Mouse (Mus musculus) intestine, embryonic 15.5 days (tissue): ENCODE measurements at regions not wholly inside any gene's neighbourhood (a gene's known extent, or its start where the extent isn't known, plus 50 kb on each side); places are given as distances from the start of the nearest gene placed in this dataset.
A peak's percentile ranks its signal among the peaks of the same experiment; 100 is the strongest.

Experiments used
- ATAC-seq: fragments of 200-750 bp; cut with Nextera tagmentation; 2 replicates; pipeline ENCODE4 v1.8.0; 2017; ENCODE audit warnings: moderate TSS enrichment, moderate library complexity
- H3K27ac ChIP-seq: fragments of 300-500 bp; sonication (generic); 2 replicates; pipeline ENCODE4 v1.5.1; 2015; ENCODE audit warnings: mild to moderate bottlenecking, inconsistent platforms
- H3K27me3 ChIP-seq: fragments of 300-500 bp; sonication (generic); replicated peaks from 2 replicates; pipeline ENCODE4 v1.6.1; 2015; ENCODE audit warnings: inconsistent platforms
- H3K36me3 ChIP-seq: fragments of 300-500 bp; sonication (generic); 2 replicates; pipeline ENCODE4 v1.6.1; 2015; ENCODE audit warnings: inconsistent platforms
- H3K4me1 ChIP-seq: fragments of 300-500 bp; sonication (generic); replicated peaks from 2 replicates; pipeline ENCODE4 v1.6.1; 2015; ENCODE audit warnings: inconsistent platforms
- H3K4me2 ChIP-seq: fragments of 300-500 bp; sonication (generic); replicated peaks from 2 replicates; pipeline ENCODE4 v1.6.1; 2015; ENCODE audit warnings: mild to moderate bottlenecking, inconsistent platforms
- H3K4me3 ChIP-seq: fragments of 300-500 bp; sonication (generic); replicated peaks from 2 replicates; pipeline ENCODE4 v1.5.1; 2015; ENCODE audit warnings: inconsistent platforms
- H3K9ac ChIP-seq: fragments of 300-500 bp; sonication (generic); 2 replicates; pipeline ENCODE4 v1.6.1; 2015; ENCODE audit warnings: inconsistent platforms
- H3K9me3 ChIP-seq: fragments of 300-500 bp; sonication (generic); 2 replicates; pipeline ENCODE4 v1.6.1; 2016; ENCODE audit warnings: inconsistent platforms
- WGBS: fragments of 180-500 bp; shearing (Covaris S2); methylation state at CpG from one replicate; pipeline ENCODE4 v1.1.7; 2015; 5-methylcytosine and 5-hydroxymethylcytosine counted together

DNA sequence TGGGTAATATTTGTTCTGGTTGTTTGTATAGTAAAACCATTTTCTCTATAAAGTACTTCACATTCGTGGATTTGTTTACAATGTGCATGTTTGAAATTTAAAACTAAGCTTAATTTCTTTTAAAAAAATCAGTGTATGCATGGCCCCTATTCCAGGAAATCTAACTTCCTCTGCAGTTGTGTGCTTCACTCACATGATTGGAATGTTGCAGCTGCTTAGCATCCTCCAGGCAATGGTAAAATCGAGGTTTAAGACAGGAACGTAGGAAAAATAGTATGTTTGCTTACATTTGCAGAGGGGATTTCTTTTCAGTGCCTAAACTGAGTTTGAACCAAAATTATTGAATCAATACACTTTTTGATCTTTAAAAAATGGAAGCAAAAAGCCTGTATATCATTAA, 217.5 kb downstream of the Ptprc start:
- H3K9me3 ChIP-seq: no peaks in the 10 kb centered on the region
- 43% methylated on average over 3 of the region's 3 CpGs for WGBS
- ATAC-seq: no peak
- H3K4me1 ChIP-seq: no peaks in the 10 kb centered on the region
- H3K9ac ChIP-seq: no peak overlapping the region
- no peak overlapping the region for H3K4me2 ChIP-seq
- H3K27me3 ChIP-seq: no peaks in the 10 kb centered on the region
- H3K27ac ChIP-seq: no peak overlapping the region
- peaks cover 3% of the 10 kb centered on the region; the same call in 1 of the 2 replicates for H3K36me3 ChIP-seq
- H3K4me3 ChIP-seq: no peak overlapping the region

DNA sequence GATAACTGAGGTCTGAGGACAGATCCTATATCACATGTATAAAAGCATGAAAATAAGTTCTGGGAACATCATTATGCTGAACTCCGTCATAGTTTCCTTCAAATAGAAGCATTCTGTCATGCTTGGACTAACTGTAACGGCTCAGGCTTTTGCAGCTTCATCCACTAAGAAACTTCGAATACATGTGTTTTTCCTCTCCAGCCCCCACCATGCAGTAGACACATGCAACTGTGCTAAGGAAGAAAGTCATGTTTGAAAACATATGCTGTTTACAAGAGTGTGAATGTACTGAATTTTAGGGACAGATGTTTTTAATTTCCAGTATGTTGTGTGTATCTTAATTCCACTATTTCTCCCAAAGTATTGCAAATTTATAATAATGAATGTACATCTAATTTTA, 219.5 kb downstream of the Ptprc start:
- H3K4me3 ChIP-seq: no peak overlapping the region
- peaks cover 3% of the 10 kb centered on the region; the same call in 1 of the 2 replicates for H3K36me3 ChIP-seq
- H3K9ac ChIP-seq: no peak overlapping the region
- 0 out of 2 replicates have a peak, but pooled peaks cover 3% of the 10 kb centered on the region for H3K4me1 ChIP-seq
- H3K9me3 ChIP-seq: no peaks in the 10 kb centered on the region
- H3K4me2 ChIP-seq: no peak overlapping the region
- no peak overlapping the region for H3K27ac ChIP-seq
- no peaks in the 10 kb centered on the region for H3K27me3 ChIP-seq
- 71% methylated on average over 3 of the region's 3 CpGs for WGBS
- no peak for ATAC-seq

DNA sequence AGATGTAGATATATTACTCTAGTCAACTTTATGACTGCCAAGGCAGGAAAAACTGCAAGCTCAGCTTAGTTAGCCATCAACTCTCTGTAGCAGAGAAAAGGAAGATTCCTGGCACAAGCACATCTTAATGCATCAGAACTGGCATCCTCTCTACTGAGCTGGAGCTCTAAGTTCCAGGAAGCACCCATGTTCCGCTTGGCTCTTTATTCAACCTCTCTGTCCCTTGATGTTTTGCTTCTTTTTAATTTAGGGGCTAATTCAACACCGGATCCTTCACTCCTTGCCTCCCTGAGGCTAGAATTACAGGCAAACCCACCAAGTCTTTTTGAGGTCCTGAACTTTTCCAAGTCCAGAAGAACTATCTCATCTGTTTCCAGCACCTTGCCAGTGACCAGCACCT, 220.4 kb downstream of the Ptprc start:
- Histone ChIP-seq H3K36me3 (no peaks in the 10 kb centered on the region), H3K27me3 (no peaks in the 10 kb centered on the region), H3K27ac (no peak overlapping the region), H3K4me1 (0 out of 2 replicates have a peak, but pooled peaks cover 3% of the 10 kb centered on the region), H3K4me2 (no peak overlapping the region), H3K4me3 (no peak overlapping the region), H3K9ac (no peak overlapping the region), H3K9me3 (no peaks in the 10 kb centered on the region)
- 90% methylated on average over 2 of the region's 2 CpGs for WGBS
- ATAC-seq: no peak

DNA sequence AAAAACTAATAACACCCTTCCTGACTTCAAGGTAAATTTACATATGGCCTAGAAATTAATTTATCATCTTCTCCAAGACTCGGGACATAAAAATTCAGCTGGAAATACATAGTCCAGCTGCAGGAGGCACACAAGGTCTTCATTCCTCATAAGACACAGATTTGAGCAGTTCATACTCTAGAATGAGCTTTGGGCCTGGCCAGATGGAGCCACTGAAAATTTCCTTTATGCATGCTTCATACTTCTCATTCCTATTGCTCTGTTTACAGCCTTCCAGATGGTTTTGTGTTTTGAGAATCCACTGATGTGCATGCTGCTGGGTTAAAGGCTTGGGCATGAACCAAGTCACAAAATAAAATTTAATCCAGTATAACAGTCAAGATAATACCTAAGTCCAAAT, 222.1 kb downstream of the Ptprc start:
- no peak overlapping the region for H3K4me2 ChIP-seq
- no peak overlapping the region for H3K9ac ChIP-seq
- 0 out of 2 replicates have a peak, but pooled peaks cover 3% of the 10 kb centered on the region for H3K4me1 ChIP-seq
- no peak for ATAC-seq
- no peaks in the 10 kb centered on the region for H3K27me3 ChIP-seq
- H3K36me3 ChIP-seq: no peaks in the 10 kb centered on the region
- H3K9me3 ChIP-seq: no peaks in the 10 kb centered on the region
- 58% methylated on average over 1 of the region's 1 CpGs for WGBS
- H3K27ac ChIP-seq: no peak overlapping the region
- no peak overlapping the region for H3K4me3 ChIP-seq

GRCm38 (mm10) chr1:137952777-137953176, 222.7 kb downstream of the Ptprc start:
- WGBS: 59% methylated on average over 1 of the region's 1 CpGs

GRCm38 (mm10) chr1:137947900-137948299, 227.6 kb downstream of the Ptprc start:
- 68% methylated on average over 1 of the region's 1 CpGs for WGBS
- Histone ChIP-seq H3K4me1 (0 out of 2 replicates have a peak, but pooled peaks cover 3% of the 10 kb centered on the region), H3K4me3 (no peak overlapping the region), H3K9me3 (no peaks in the 10 kb centered on the region), H3K4me2 (no peak overlapping the region), H3K9ac (no peak overlapping the region), H3K27me3 (no peaks in the 10 kb centered on the region), H3K36me3 (no peaks in the 10 kb centered on the region), H3K27ac (no peak overlapping the region)
- no peak for ATAC-seq

More at GRCm38 (mm10) chr1:137952777-137953176, 222.7 kb downstream of the Ptprc start:
- Histone ChIP-seq H3K4me2 (no peak overlapping the region), H3K27me3 (no peaks in the 10 kb centered on the region), H3K36me3 (no peaks in the 10 kb centered on the region), H3K27ac (no peak overlapping the region), H3K4me3 (no peak overlapping the region), H3K9me3 (no peaks in the 10 kb centered on the region), H3K4me1 (0 out of 2 replicates have a peak, but pooled peaks cover 3% of the 10 kb centered on the region), H3K9ac (no peak overlapping the region)
- ATAC-seq: no peak

DNA sequence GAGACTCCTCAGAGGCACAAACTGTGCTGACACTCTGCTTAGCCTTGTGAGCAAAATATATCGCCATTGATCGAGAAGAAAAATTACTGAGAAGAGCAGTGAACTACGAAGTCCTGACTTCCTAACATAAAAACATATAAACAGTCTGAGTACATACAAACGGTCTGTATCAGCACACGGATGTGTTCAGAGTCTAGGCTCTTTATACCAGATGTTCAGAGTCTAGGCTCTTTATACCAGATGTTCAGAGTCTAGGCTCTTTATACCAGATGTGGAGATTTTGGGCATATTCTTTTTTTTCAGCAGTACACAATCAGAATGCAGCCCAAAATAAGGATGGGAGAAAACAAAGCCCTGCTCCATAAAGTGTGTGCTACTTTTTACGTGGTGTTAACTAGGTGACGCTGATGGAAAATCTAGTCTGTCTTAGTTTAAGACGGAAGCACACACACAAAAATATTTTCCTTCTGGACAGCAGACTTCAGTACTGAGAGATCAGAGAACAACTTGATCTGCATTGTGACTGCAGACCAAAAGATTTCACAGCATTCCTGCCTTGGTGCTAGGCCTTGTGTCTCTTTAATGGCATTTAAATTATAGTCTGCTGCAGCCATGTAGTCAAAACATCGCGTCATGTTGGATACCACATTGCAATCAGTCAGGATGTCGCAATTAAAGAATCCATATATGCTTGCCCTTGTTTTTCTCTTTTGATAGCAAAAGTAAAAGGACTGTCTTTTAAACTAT, 233.6 kb downstream of the Ptprc start:
- Histone ChIP-seq H3K4me2 (no peak overlapping the region), H3K36me3 (no peaks in the 10 kb centered on the region; the same call in 1 of the 2 replicates), H3K9ac (no peak overlapping the region), H3K4me1 (no peaks in the 10 kb centered on the region), H3K4me3 (no peak overlapping the region), H3K27me3 (no peaks in the 10 kb centered on the region), H3K27ac (no peak overlapping the region), H3K9me3 (no peaks in the 10 kb centered on the region)
- ATAC-seq: no peak
- WGBS: 72% methylated on average over 11 of the region's 11 CpGs

DNA sequence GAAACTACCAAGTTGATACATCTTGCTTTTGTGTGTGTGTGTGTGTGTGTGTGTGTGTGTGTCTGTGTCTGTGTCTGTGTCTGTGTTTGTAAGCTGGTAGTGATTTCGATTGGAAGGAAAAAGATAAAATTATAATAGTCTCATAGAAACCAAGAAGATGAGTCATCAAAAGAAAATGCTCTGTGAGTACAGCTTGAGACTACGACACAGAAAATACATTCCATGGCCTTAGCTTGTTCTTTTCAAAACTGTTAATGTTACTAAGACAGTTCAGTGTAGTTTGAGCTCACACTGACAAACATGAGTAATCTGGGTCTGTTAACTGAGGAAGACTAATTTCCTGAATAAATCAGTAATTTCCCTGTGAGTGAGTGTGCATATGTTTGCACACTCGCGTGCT, 239.8 kb downstream of the Ptprc start:
- Histone ChIP-seq H3K27me3 (no peaks in the 10 kb centered on the region), H3K4me1 (no peaks in the 10 kb centered on the region), H3K4me3 (no peak overlapping the region), H3K4me2 (no peak overlapping the region), H3K9ac (no peak overlapping the region), H3K9me3 (no peaks in the 10 kb centered on the region), H3K27ac (no peak overlapping the region), H3K36me3 (peaks cover 3% of the 10 kb centered on the region; the same call in 1 of the 2 replicates)
- ATAC-seq: no peak
- WGBS: 64% methylated on average over 4 of the region's 4 CpGs

DNA sequence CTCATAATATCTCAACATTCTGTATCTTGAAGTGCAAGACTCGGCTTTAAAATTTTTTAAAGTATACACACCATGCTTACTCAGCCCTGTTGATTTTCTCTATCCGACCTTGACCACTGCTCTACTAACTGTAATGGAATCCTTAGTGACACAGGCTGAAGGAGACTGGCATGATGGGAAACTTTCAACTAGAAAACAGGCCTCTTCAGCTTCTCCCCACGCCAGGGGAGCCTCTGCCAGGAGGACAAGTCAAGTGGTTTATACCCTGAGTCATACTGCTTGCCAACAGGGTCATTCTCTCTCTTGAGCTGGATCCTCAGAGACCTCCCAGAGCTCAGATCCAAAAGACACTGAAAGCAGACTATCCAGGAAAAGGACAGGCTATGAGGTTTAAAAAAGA, 245.7 kb downstream of the Ptprc start:
- Histone ChIP-seq H3K4me3 (no peak overlapping the region), H3K4me2 (no peak overlapping the region), H3K9ac (no peak overlapping the region), H3K36me3 (0 out of 2 replicates have a peak, but pooled peaks cover 3% of the 10 kb centered on the region), H3K9me3 (no peaks in the 10 kb centered on the region), H3K27me3 (no peaks in the 10 kb centered on the region), H3K4me1 (peaks cover 6% of the 10 kb centered on the region; the same call in 1 of the 2 replicates), H3K27ac (no peak overlapping the region)
- no peak for ATAC-seq
- WGBS: 75% methylated on average over 3 of the region's 3 CpGs

- no peaks in the 10 kb centered on the region for H3K9me3 ChIP-seq
- no peak overlapping the region for H3K4me3 ChIP-seq
- H3K9ac ChIP-seq: no peak overlapping the region
- peak; percentile 51 for ATAC-seq
- 44% methylated on average over 6 of the region's 6 CpGs for WGBS
- 0 out of 2 replicates have a peak, but pooled peaks cover 3% of the 10 kb centered on the region for H3K36me3 ChIP-seq
- no peak overlapping the region for H3K4me2 ChIP-seq
- H3K4me1 ChIP-seq: peaks cover 6% of the 10 kb centered on the region; the same call in 1 of the 2 replicates
- H3K27ac ChIP-seq: no peak overlapping the region
- no peaks in the 10 kb centered on the region for H3K27me3 ChIP-seq
Measured at GRCm38 (mm10) chr1:137928522-137928921, 247.0 kb downstream of the Ptprc start.

- H3K4me1 ChIP-seq: peaks cover 6% of the 10 kb centered on the region; the same call in 1 of the 2 replicates
- H3K9ac ChIP-seq: no peak overlapping the region
- no peak overlapping the region for H3K4me3 ChIP-seq
- H3K4me2 ChIP-seq: peak overlapping the region; percentile 20; the same call in 1 of the 2 replicates
- H3K36me3 ChIP-seq: 0 out of 2 replicates have a peak, but pooled peaks cover 3% of the 10 kb centered on the region
- H3K27me3 ChIP-seq: no peaks in the 10 kb centered on the region
- H3K27ac ChIP-seq: no peak overlapping the region
- 26% methylated on average over 11 of the region's 11 CpGs for WGBS
- peak; percentile 90 for ATAC-seq
- H3K9me3 ChIP-seq: no peaks in the 10 kb centered on the region
Measured at GRCm38 (mm10) chr1:137927953-137928352, 247.6 kb downstream of the Ptprc start.

DNA sequence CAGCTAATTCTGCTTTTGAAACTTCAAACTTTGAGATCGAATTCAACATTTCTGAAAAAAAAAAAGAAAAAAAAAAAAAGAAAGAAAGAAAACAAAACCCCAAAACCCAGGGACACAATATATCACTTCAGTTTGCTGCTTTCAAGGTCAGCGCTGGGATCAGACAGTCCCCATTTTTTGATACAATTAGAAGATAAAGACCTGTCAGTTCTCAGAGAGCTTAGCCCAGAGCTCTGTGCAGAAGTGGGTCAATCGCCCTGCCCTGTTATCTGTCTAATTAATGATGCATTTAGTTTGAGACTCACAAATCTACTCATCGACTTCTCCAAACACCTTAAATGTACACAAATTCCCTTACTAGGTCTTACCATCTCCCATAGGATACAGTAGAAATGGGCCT, 249.2 kb downstream of the Ptprc start:
- 62% methylated on average over 4 of the region's 4 CpGs for WGBS
- Histone ChIP-seq H3K36me3 (no peaks in the 10 kb centered on the region), H3K27ac (no peak overlapping the region), H3K4me1 (peaks cover 8% of the 10 kb centered on the region), H3K27me3 (no peaks in the 10 kb centered on the region), H3K9ac (no peak overlapping the region), H3K9me3 (no peaks in the 10 kb centered on the region), H3K4me3 (no peak overlapping the region), H3K4me2 (no peak overlapping the region)
- no peak for ATAC-seq

DNA sequence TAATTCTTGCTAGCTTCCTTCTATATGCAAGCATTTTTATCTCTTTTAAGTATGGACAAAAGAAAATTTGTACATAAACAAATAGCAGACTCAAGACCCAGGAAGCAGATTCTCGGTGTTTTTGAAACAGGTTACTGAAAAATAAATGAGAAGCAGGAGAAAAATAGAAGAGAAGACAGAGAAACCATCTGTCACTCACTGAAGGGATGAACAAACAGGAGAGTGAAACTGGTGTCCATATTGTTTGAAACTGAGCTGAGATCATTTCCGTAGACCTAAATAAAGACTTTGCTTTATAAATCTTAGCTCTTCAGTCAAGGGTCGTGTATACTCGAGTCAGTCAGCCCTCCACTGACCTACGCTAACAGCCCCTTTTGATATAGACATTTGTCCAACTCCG, 251.4 kb downstream of the Ptprc start:
- no peak for ATAC-seq
- Histone ChIP-seq H3K9me3 (no peaks in the 10 kb centered on the region), H3K4me2 (no peak overlapping the region), H3K9ac (no peak overlapping the region), H3K36me3 (no peaks in the 10 kb centered on the region), H3K27me3 (no peaks in the 10 kb centered on the region), H3K4me3 (no peak overlapping the region), H3K27ac (no peak overlapping the region), H3K4me1 (peaks cover 8% of the 10 kb centered on the region)
- 76% methylated on average over 6 of the region's 6 CpGs for WGBS
